Mouse (Mus musculus): ENCODE data around the gene Slc2a5. TPM values are rescaled to one million over a fixed set of nuclear protein-coding genes. Genes with fewer than 3 reads are reported as not detected.

The Slc2a5 gene
- polyA plus RNA-seq, 1 experiment from 2014 or later, result 2.2 TPM

DNA sequence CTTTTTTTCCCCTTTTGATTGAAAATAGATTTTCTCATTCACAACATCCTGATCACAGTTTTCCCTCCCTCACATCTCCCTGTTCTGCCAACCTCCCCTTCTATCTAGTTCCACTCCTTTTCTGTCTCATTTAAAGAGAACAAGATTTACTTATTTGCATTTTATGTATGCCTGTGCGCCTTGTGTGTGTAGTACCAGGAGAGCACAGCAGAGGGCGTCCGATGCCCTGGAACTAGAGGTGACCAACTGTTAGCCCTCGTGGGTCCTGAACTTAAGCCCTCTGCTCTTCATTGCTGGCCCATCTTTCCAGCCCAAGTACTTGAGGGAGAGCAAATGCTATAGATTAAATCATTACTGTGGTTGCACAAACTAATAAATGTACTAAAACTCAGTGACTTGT is 33.7 kb upstream of the Slc2a5 start:
- Histone ChIP-seq H3K9ac (ENCODE audit: low read depth, low read length) (no peak overlapping the region), H3K9me3 (ENCODE audit: control insufficient read depth, low read length) (0 out of 2 replicates have a peak, but pooled peaks cover 5% of the 10 kb centered on the region), H3K4me3 (ENCODE audit: low read length) (no peak overlapping the region), H3K4me1 (ENCODE audit: control insufficient read depth, insufficient read depth, low read length) (peaks cover 5% of the 10 kb centered on the region; the same call in 1 of the 2 replicates), H3K4me2 (replicated peaks; ENCODE audit: low read depth, low read length) (no peak overlapping the region), H3K27me3 (ENCODE audit: control insufficient read depth, insufficient read depth, low read length) (0 out of 2 replicates have a peak, but pooled peaks cover 5% of the 10 kb centered on the region), H3K36me3 (ENCODE audit: control insufficient read depth, insufficient read depth, low read length) (no peaks in the 10 kb centered on the region), H3K27ac (ENCODE audit: low read depth, low read length) (no peak overlapping the region)
- WGBS, result 80% methylated on average over 4 of the region's 4 CpGs
- ATAC-seq (ENCODE audit: low FRiP score, low TSS enrichment), result no peak

DNA sequence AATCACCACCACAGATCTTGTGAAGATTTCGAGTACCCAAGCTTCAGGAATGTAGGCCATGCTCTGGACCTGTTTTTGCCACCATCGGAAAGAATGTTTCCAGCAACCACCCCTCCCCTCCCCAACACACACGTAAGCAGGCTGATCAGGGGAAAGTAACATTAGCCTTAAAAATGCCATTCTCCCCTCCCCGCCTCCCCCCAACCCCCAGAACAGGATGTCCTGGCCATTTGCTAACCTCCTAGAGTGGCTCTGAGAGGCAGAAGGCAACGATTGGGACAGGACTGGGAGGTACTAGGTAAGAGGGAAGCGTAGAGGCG is 32.3 kb upstream of the Slc2a5 start:
- H3K4me1 ChIP-seq (ENCODE audit: control insufficient read depth, insufficient read depth, low read length), result peaks cover 5% of the 10 kb centered on the region; the same call in 1 of the 2 replicates
- ATAC-seq (ENCODE audit: low FRiP score, low TSS enrichment), result no peak
- no peaks in the 10 kb centered on the region for H3K36me3 ChIP-seq (ENCODE audit: control insufficient read depth, insufficient read depth, low read length)
- 0 out of 2 replicates have a peak, but pooled peaks cover 5% of the 10 kb centered on the region for H3K9me3 ChIP-seq (ENCODE audit: control insufficient read depth, low read length)
- no peak overlapping the region for H3K27ac ChIP-seq (ENCODE audit: low read depth, low read length)
- 0 out of 2 replicates have a peak, but pooled peaks cover 5% of the 10 kb centered on the region for H3K27me3 ChIP-seq (ENCODE audit: control insufficient read depth, insufficient read depth, low read length)
- peak overlapping the region; percentile 51 for H3K4me3 ChIP-seq (ENCODE audit: low read length)
- H3K4me2 ChIP-seq (replicated peaks; ENCODE audit: low read depth, low read length), result peak overlapping the region; percentile 78
- WGBS, result 3% methylated on average over 7 of the region's 7 CpGs
- H3K9ac ChIP-seq (ENCODE audit: low read depth, low read length), result no peak overlapping the region

DNA sequence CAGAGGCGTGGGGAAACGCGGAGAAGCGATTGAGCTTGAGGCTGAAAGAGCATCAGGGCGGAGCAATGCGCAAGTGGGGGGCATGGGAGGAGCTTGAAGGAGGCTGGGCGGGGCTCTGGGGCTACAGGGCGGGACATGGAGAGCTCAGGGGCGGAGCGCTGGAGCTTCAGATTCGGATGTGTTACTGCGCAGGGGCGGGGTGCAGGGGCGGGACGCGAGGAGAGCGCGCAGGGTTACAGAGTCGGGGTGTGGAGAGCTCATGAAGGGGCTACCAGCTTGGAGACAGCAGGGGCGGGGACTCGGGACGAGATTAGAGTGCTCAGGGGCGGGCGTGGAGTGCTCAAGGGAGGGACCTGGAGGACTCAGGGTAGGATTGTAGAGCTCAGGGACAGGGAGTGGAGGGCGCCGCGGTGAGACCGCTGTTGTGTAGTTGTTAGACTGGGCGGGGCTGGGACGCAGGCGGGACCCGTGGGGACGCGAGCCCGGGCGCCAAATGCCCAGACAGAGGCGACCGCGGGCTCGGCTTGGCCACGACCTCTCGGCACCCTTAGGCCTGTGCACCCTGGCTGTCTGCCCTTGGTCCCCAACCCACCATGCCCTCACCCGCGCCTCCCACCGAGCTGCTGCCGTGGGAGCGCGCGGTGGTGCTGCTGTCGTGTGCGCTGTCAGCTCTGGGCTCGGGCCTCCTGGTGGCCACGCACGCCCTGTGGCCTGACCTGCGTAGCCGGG is 31.8 kb upstream of the Slc2a5 start, which contains the start of gene Gpr157:
Gene Gpr157, plus strand, starts transcription at position 205 of the 729 bp plus-strand sequence.
- Histone ChIP-seq H3K27me3 (ENCODE audit: control insufficient read depth, insufficient read depth, low read length) (0 out of 2 replicates have a peak, but pooled peaks cover 5% of the 10 kb centered on the region), H3K4me1 (ENCODE audit: control insufficient read depth, insufficient read depth, low read length) (peaks cover 5% of the 10 kb centered on the region; the same call in 1 of the 2 replicates), H3K9ac (ENCODE audit: low read depth, low read length) (peak within 1 kb of the TSS; percentile 50), H3K27ac (ENCODE audit: low read depth, low read length) (no peak within 1 kb of the TSS), H3K36me3 (ENCODE audit: control insufficient read depth, insufficient read depth, low read length) (no peaks in the 10 kb centered on the region), H3K9me3 (ENCODE audit: control insufficient read depth, low read length) (0 out of 2 replicates have a peak, but pooled peaks cover 5% of the 10 kb centered on the region), H3K4me2 (replicated peaks; ENCODE audit: low read depth, low read length) (peak within 1 kb of the TSS; percentile 78), H3K4me3 (ENCODE audit: low read length) (peak within 1 kb of the TSS; percentile 51)
- under 1% methylated on average over 56 of the region's 56 CpGs for WGBS
- ATAC-seq (ENCODE audit: low FRiP score, low TSS enrichment), result peak; percentile 95

DNA sequence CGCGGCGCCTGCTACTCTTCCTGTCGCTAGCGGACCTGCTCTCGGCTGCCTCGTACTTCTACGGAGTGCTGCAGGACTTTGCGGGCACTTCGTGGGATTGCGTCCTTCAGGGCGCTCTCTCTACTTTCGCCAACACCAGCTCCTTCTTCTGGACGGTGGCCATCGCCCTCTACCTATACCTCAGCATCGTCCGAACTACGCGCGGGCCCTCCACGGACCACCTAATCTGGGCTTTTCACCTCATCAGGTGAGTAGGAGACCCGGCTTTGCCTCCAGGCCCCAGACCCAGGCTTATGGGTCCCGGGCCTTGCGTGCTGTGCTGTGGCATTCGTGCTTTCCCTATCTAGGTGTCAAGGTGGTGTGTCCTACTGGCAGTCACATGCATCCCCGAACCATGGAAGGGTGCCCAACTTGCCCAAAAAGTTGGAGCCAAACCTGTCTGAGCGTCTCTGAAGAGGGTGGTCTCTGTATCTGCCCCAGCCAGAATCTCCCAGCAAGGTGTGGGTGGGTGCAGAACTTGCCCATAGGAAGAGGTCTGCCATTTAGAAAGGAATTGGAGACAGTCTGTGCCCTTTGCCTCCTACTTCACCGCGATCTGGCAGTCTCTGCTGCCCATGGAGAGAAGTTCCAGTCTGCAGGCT is 31.1 kb upstream of the Slc2a5 start:
- Histone ChIP-seq H3K4me1 (ENCODE audit: control insufficient read depth, insufficient read depth, low read length) (peaks cover 5% of the 10 kb centered on the region; the same call in 1 of the 2 replicates), H3K4me3 (ENCODE audit: low read length) (peak overlapping the region; percentile 51), H3K9ac (ENCODE audit: low read depth, low read length) (peak overlapping the region; percentile 50), H3K27ac (ENCODE audit: low read depth, low read length) (no peak overlapping the region), H3K4me2 (replicated peaks; ENCODE audit: low read depth, low read length) (peak overlapping the region; percentile 78), H3K27me3 (ENCODE audit: control insufficient read depth, insufficient read depth, low read length) (0 out of 2 replicates have a peak, but pooled peaks cover 5% of the 10 kb centered on the region), H3K9me3 (ENCODE audit: control insufficient read depth, low read length) (0 out of 2 replicates have a peak, but pooled peaks cover 5% of the 10 kb centered on the region), H3K36me3 (ENCODE audit: control insufficient read depth, insufficient read depth, low read length) (no peaks in the 10 kb centered on the region)
- WGBS, result 19% methylated on average over 29 of the region's 29 CpGs
- ATAC-seq (ENCODE audit: low FRiP score, low TSS enrichment), result no peak; the same call in 1 of the 2 replicates

DNA sequence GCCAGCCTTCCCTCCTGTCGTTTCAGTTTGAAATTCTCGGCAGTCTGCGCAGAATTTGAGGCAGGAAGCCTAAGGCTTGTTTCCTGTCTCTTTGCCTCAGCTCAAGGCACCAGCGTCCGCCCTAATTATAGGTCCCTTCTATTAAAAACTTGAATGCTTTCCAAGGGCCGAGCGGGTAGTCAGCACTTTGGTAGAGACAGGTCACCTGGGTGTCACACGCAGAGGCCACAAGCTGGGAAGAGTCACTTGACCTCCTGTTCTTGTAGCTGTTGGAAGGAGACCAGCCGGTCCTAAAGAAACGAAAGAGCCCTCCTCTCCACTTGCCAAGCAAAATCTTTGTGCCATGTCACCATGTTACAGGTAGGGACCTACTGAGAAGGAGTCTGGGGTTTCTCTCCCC is 30.0 kb upstream of the Slc2a5 start:
- peaks cover 13% of the 10 kb centered on the region; the same call in 1 of the 2 replicates for H3K4me1 ChIP-seq (ENCODE audit: control insufficient read depth, insufficient read depth, low read length)
- H3K4me3 ChIP-seq (ENCODE audit: low read length), result no peak overlapping the region
- 0 out of 2 replicates have a peak, but pooled peaks cover under 1% of the 10 kb centered on the region for H3K9me3 ChIP-seq (ENCODE audit: control insufficient read depth, low read length)
- ATAC-seq (ENCODE audit: low FRiP score, low TSS enrichment), result no peak
- 72% methylated on average over 10 of the region's 10 CpGs for WGBS
- no peak overlapping the region for H3K27ac ChIP-seq (ENCODE audit: low read depth, low read length)
- no peak overlapping the region for H3K9ac ChIP-seq (ENCODE audit: low read depth, low read length)
- H3K36me3 ChIP-seq (ENCODE audit: control insufficient read depth, insufficient read depth, low read length), result no peaks in the 10 kb centered on the region
- H3K27me3 ChIP-seq (ENCODE audit: control insufficient read depth, insufficient read depth, low read length), result 0 out of 2 replicates have a peak, but pooled peaks cover 5% of the 10 kb centered on the region
- H3K4me2 ChIP-seq (replicated peaks; ENCODE audit: low read depth, low read length), result no peak overlapping the region

DNA sequence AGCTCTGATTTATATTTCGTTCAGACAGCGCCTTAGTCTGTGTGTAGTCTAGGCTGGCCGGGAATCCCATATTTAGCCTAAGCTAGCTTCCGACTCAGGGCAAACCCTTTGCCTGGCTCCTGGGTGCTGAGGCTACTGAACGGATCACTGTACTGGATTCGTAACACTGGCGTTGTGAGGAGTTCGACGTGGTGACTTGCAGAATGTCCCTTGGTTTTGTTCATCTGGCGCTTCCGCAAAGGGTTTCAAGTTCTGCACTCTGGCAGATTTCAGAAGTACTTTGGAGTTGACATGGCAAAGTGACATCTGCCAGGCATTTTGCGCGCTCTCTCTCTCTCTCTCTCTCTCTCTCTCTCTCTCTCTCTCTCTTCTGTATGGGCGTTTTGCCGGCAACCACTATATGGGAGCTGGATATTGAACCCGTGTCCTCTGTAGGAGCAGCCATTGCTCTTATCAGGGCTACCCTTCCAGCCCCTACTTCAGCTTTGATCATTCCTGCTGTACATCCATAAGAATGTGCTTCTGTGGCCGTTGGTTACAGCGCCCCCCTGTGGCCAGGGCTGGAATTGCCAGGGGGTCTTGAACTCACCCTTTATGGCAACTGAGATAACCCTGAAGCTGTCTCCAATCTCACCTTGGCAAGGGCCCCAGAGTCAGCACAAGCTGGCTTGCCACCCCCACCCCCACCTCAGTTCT is 27.0 kb upstream of the Slc2a5 start:
- H3K4me3 ChIP-seq (ENCODE audit: low read length), result no peak overlapping the region
- WGBS, result 85% methylated on average over 18 of the region's 18 CpGs

DNA sequence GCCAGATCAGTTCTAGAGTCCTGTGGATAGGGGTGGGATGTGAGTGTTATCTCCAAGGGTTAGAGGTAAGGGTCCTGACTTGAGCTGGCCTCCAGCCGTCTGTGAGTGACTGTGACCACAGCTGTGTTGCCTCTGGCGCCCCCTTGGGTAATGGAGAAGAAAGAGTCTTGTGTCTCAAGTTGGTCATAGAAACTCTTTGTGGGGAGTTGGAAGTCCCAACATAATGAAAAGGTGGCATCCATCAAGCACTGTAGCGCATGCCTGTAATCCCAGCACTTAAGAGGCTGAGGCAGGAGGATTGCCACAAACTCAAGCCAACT is 26.5 kb upstream of the Slc2a5 start:
- H3K9me3 ChIP-seq (ENCODE audit: control insufficient read depth, low read length), result no peaks in the 10 kb centered on the region
- no peak overlapping the region for H3K9ac ChIP-seq (ENCODE audit: low read depth, low read length)
- no peak overlapping the region for H3K27ac ChIP-seq (ENCODE audit: low read depth, low read length)
- no peak for ATAC-seq (ENCODE audit: low FRiP score, low TSS enrichment)
- peaks cover 21% of the 10 kb centered on the region; the same call in 1 of the 2 replicates for H3K4me1 ChIP-seq (ENCODE audit: control insufficient read depth, insufficient read depth, low read length)
- no peak overlapping the region for H3K4me3 ChIP-seq (ENCODE audit: low read length)
- 67% methylated on average over 3 of the region's 3 CpGs for WGBS
- H3K4me2 ChIP-seq (replicated peaks; ENCODE audit: low read depth, low read length), result no peak overlapping the region
- 0 out of 2 replicates have a peak, but pooled peaks cover 5% of the 10 kb centered on the region for H3K27me3 ChIP-seq (ENCODE audit: control insufficient read depth, insufficient read depth, low read length)
- H3K36me3 ChIP-seq (ENCODE audit: control insufficient read depth, insufficient read depth, low read length), result no peaks in the 10 kb centered on the region

More for the DNA sequence above, 27.0 kb upstream of the Slc2a5 start:
- H3K9me3 ChIP-seq (ENCODE audit: control insufficient read depth, low read length), result no peaks in the 10 kb centered on the region
- no peak overlapping the region for H3K27ac ChIP-seq (ENCODE audit: low read depth, low read length)
- no peak overlapping the region for H3K9ac ChIP-seq (ENCODE audit: low read depth, low read length)
- no peak for ATAC-seq (ENCODE audit: low FRiP score, low TSS enrichment)
- H3K36me3 ChIP-seq (ENCODE audit: control insufficient read depth, insufficient read depth, low read length), result no peaks in the 10 kb centered on the region
- H3K4me1 ChIP-seq (ENCODE audit: control insufficient read depth, insufficient read depth, low read length), result peaks cover 21% of the 10 kb centered on the region; the same call in 1 of the 2 replicates
- H3K4me2 ChIP-seq (replicated peaks; ENCODE audit: low read depth, low read length), result no peak overlapping the region
- 0 out of 2 replicates have a peak, but pooled peaks cover 5% of the 10 kb centered on the region for H3K27me3 ChIP-seq (ENCODE audit: control insufficient read depth, insufficient read depth, low read length)

DNA sequence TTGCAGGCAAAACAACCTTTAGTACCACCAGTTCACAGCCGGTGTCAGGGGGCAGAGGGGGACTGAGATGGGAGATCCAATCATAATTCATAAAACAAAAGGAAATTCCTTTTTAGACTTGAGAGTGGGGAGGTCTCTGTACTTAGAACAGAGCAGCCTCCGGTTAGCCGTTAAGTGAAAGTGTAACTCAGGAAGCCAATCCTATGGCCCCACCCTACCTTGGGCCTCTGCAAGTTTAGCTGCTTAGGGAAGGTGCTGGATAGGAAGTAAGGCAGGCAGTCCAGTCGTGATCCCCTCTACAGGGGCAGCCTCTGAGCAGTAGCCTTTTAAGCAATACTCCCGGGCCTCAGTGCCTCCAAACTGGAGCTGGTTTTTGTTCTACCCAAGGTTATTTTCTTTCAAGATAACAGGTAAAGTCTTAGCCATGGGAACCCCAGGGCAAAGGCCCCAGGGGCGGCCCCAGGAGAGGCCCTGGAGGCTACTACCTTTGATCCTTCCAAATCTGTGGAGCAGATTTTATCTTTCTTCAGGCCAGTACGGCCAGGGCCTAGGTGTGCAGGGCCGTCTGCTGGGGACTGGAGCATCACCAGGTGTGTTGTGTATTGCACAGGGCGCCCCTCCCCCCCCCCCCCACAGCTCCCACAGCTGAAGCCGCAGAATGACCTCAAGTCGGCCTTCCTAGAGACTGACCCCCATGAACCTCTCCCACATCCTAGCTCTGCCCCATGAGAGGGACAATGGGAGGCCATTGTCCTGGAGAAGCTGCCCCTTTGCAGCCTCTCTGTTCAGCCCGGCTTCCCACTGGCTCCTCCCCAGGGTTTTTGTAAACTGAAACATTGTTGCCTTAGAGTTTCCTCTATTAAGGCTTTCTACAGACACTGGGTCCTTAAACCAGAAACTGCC is 25.3 kb upstream of the Slc2a5 start:
- 33% methylated on average over 11 of the region's 12 CpGs for WGBS
- Histone ChIP-seq H3K9me3 (ENCODE audit: control insufficient read depth, low read length) (no peaks in the 10 kb centered on the region), H3K27ac (ENCODE audit: low read depth, low read length) (no peak overlapping the region), H3K4me2 (replicated peaks; ENCODE audit: low read depth, low read length) (no peak overlapping the region), H3K4me1 (ENCODE audit: control insufficient read depth, insufficient read depth, low read length) (peaks cover 15% of the 10 kb centered on the region; the same call in 1 of the 2 replicates), H3K36me3 (ENCODE audit: control insufficient read depth, insufficient read depth, low read length) (no peaks in the 10 kb centered on the region), H3K9ac (ENCODE audit: low read depth, low read length) (no peak overlapping the region), H3K27me3 (ENCODE audit: control insufficient read depth, insufficient read depth, low read length) (0 out of 2 replicates have a peak, but pooled peaks cover 3% of the 10 kb centered on the region), H3K4me3 (ENCODE audit: low read length) (no peak overlapping the region)
- peak; percentile 45; the same call in 1 of the 2 replicates for ATAC-seq (ENCODE audit: low FRiP score, low TSS enrichment)

Measured in kidney, embryonic 14.5 days (tissue).